Comparison of ENCODE assay signal across 27 mouse cellular contexts in the genomic region with DNA sequence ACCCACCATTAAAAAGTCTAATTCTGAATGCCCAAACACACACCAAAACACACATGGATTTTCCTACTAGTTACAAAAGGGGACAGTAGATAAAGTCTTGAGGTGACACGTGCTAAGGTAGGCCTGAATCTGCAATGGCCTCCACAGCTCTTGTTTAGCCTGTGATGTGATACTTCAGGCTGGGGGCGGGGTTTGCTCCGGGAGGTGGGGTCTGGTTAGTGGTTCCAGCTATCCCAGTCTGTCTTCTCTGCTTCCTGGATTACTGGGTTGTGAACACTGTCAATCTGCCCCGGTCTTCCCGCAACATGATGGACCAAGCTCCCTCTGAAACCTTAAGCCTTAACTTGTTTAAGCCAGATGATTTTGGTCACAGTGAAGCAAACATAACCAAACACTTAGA.
"Had no signal": no experiment of that assay in that cellular context is flagged by ENCODE, and none has a peak within 500 bp of the region (broad histone marks: within the 10 kb centered on the region; RNA-seq: fewer than 3 reads in every experiment).

No protein-coding gene starts in this region.

- H3K27ac ChIP-seq: gastrocnemius, adult 2 months; heart, adult 2 months; hindbrain, embryonic 10.5 days; hindbrain, embryonic 12.5 days; hindbrain, embryonic 14.5 days; intestine, embryonic 15.5 days; kidney, postnatal 0 days; limb, embryonic 10.5 days; limb, embryonic 12.5 days; liver, embryonic 13.5 days; liver, embryonic 15.5 days had no signal

- H3K4me3 ChIP-seq: gastrocnemius, adult 2 months; heart, adult 2 months; heart, embryonic 12.5 days; hindbrain, embryonic 10.5 days; hindbrain, embryonic 12.5 days; intestine, embryonic 15.5 days; limb, embryonic 10.5 days; limb, embryonic 12.5 days; liver, embryonic 13.5 days; liver, embryonic 15.5 days had no signal

- DNase-seq: gastrocnemius, adult 2 months; gastrocnemius, postnatal 10 days; gastrocnemius, postnatal 25 days; heart, adult 2 months; heart, postnatal 10 days; heart, postnatal 4 days; kidney, adult 18-20 months; kidney, adult 8-10 months; kidney, postnatal 14 days; kidney, postnatal 36 days; layer of hippocampus, adult 9-11 months; layer of hippocampus, postnatal 36 days; liver; liver, embryonic 13.5 days had no signal

- H3K27me3 ChIP-seq: heart, embryonic 12.5 days; hindbrain, embryonic 12.5 days; intestine, embryonic 15.5 days; limb, embryonic 12.5 days; liver, embryonic 13.5 days; liver, embryonic 15.5 days had no signal

- H3K4me2 ChIP-seq: heart, embryonic 12.5 days; hindbrain, embryonic 12.5 days; hindbrain, embryonic 14.5 days; intestine, embryonic 15.5 days; limb, embryonic 12.5 days; liver, embryonic 11.5 days; liver, embryonic 13.5 days; liver, embryonic 15.5 days had no signal

- H3K9ac ChIP-seq: heart, embryonic 12.5 days; hindbrain, embryonic 12.5 days; hindbrain, embryonic 14.5 days; intestine, embryonic 15.5 days; limb, embryonic 12.5 days; liver, embryonic 13.5 days; liver, embryonic 15.5 days had no signal

- ATAC-seq: hindbrain, embryonic 16.5 days; inflammation-experienced regulatory T-cells, adult 6 months; intestine, embryonic 15.5 days; intestine, postnatal 0 days had no signal

- H3K9me3 ChIP-seq: heart, embryonic 12.5 days; hindbrain, embryonic 10.5 days; hindbrain, embryonic 12.5 days; intestine, embryonic 15.5 days; limb, embryonic 10.5 days; limb, embryonic 12.5 days; liver, embryonic 13.5 days; liver, embryonic 15.5 days had no signal

- H3K36me3 ChIP-seq: heart, embryonic 12.5 days; hindbrain, embryonic 10.5 days; hindbrain, embryonic 12.5 days; intestine, embryonic 15.5 days; limb, embryonic 10.5 days; liver, embryonic 13.5 days; liver, embryonic 15.5 days had no signal

- H3K4me1 ChIP-seq: intestine, embryonic 15.5 days; limb, embryonic 12.5 days; liver, embryonic 13.5 days; liver, embryonic 15.5 days had no signal
